Mouse (Mus musculus) MEL (cell line): Measurements from ENCODE around the gene Gm21060. TPM values are rescaled to one million over a fixed set of nuclear protein-coding genes. Genes with fewer than 3 reads are reported as not detected.

ENCODE experiments used
- DNase-seq: peaks from one replicate; pipeline ENCODE4 v3.0.0; 2011; ENCODE audit warnings: low read depth, low spot score
- H3K27ac ChIP-seq: 2 replicates; pipeline ENCODE4 v1.5.1; 2012; ENCODE audit warnings: low read depth, mild to moderate bottlenecking, control low read depth, low read length, moderate library complexity; ENCODE audit not compliant: control insufficient read depth
- H3K27me3 ChIP-seq, 2 experiments: fragments of 150-350 bp in 1 of 2; sonication (generic) in 1 of 2; 2 replicates each; pipeline ENCODE4 v1.6.1; 2012; ENCODE audit warnings: low read length in 2 of 2, mild to moderate bottlenecking in 2 of 2, improper control_type of control experiment in 1 of 2, moderate library complexity in 1 of 2; ENCODE audit not compliant: insufficient read depth in 2 of 2, control insufficient read depth in 1 of 2
- H3K36me3 ChIP-seq, 2 experiments: 2 replicates each; pipeline ENCODE4 v1.6.1; 2012 to 2014; ENCODE audit warnings: low read length in 2 of 2, improper control_type of control experiment in 1 of 2, inconsistent platforms in 1 of 2, mild to moderate bottlenecking in 1 of 2; ENCODE audit not compliant: insufficient read depth in 2 of 2, control insufficient read depth in 1 of 2
- H3K4me1 ChIP-seq, 2 experiments: fragments of 150-350 bp in 1 of 2; sonication (generic) in 1 of 2; 2 replicates each; pipeline ENCODE4 v1.6.1; 2012; ENCODE audit warnings: low read length in 2 of 2, improper control_type of control experiment in 1 of 2, mild to moderate bottlenecking in 1 of 2; ENCODE audit not compliant: insufficient read depth in 2 of 2, control insufficient read depth in 1 of 2
- H3K4me3 ChIP-seq, 2 experiments: fragments of 150-350 bp in 1 of 2; sonication (generic) in 1 of 2; 2 replicates each; pipeline ENCODE4 v1.5.1; 2012; ENCODE audit warnings: low read depth in 2 of 2, low read length in 2 of 2, mild to moderate bottlenecking in 2 of 2, moderate library complexity in 2 of 2, control low read depth in 1 of 2, improper control_type of control experiment in 1 of 2; ENCODE audit not compliant: control insufficient read depth in 1 of 2, insufficient read depth in 1 of 2
- H3K79me2 ChIP-seq: 2 replicates; pipeline ENCODE4 v1.6.1; 2012; ENCODE audit warnings: mild to moderate bottlenecking, low read length, moderate library complexity; ENCODE audit not compliant: control insufficient read depth, poor library complexity, insufficient read depth
- H3K9ac ChIP-seq: 2 replicates; pipeline ENCODE4 v1.6.1; 2012; ENCODE audit warnings: low read depth, mild to moderate bottlenecking, control low read depth, low read length, moderate library complexity; ENCODE audit not compliant: control insufficient read depth, poor library complexity, severe bottlenecking
- H3K9me3 ChIP-seq: fragments of 150-350 bp; sonication (generic); replicated peaks from 2 replicates; pipeline ENCODE4 v1.6.1; 2012; ENCODE audit warnings: mild to moderate bottlenecking, low read length, improper control_type of control experiment, moderate library complexity; ENCODE audit not compliant: insufficient read depth
- BHLHE40 ChIP-seq: IDR thresholded peaks from 2 replicates; pipeline ENCODE4 v1.6.1; 2012; ENCODE audit warnings: low read depth, mild to moderate bottlenecking, inconsistent platforms, low read length, improper control_type of control experiment, borderline replicate concordance
- CHD1 ChIP-seq: IDR thresholded peaks from 2 replicates; pipeline ENCODE4 v1.6.1; 2012; ENCODE audit warnings: low read depth, mild to moderate bottlenecking, inconsistent platforms, low read length, improper control_type of control experiment
- CHD2 ChIP-seq: IDR thresholded peaks from 2 replicates; pipeline ENCODE4 v1.6.1; 2011; ENCODE audit warnings: low read length, improper control_type of control experiment
- CTCF ChIP-seq, 3 experiments: IDR thresholded peaks in 2 of 3; conservative IDR thresholded peaks in 1 of 3; 2 replicates each; pipeline ENCODE4 v1.5.1; 2011 to 2012; ENCODE audit warnings: low read length in 3 of 3, low read depth in 2 of 3, mild to moderate bottlenecking in 2 of 3, improper control_type of control experiment in 1 of 3, inconsistent platforms in 1 of 3, mixed read lengths in 1 of 3, moderate library complexity in 1 of 3; ENCODE audit not compliant: control insufficient read depth in 1 of 3, insufficient read depth in 1 of 3, poor library complexity in 1 of 3, severe bottlenecking in 1 of 3
- E2F4 ChIP-seq: IDR thresholded peaks from 2 replicates; pipeline ENCODE4 v1.6.1; 2011; ENCODE audit warnings: low read depth, low read length, improper control_type of control experiment, borderline replicate concordance
- ELF1 ChIP-seq: IDR thresholded peaks from 2 replicates; pipeline ENCODE4 v1.6.1; 2014; ENCODE audit warnings: low read depth, mild to moderate bottlenecking, inconsistent platforms, low read length, improper control_type of control experiment, moderate library complexity
- EP300 ChIP-seq, 2 experiments: IDR thresholded peaks; 2 replicates each; pipeline ENCODE4 v1.6.1; 2011; ENCODE audit warnings: improper control_type of control experiment in 2 of 2, low read length in 2 of 2, low read depth in 1 of 2, mild to moderate bottlenecking in 1 of 2
- ETS1 ChIP-seq: IDR thresholded peaks from 2 replicates; pipeline ENCODE4 v1.6.1; 2012; ENCODE audit warnings: low read depth, mild to moderate bottlenecking, inconsistent platforms, low read length, improper control_type of control experiment, moderate library complexity
- GABPA ChIP-seq: IDR thresholded peaks from 2 replicates; pipeline ENCODE4 v1.6.1; 2012; ENCODE audit warnings: low read depth, mild to moderate bottlenecking, inconsistent platforms, low read length, improper control_type of control experiment, moderate library complexity
- GATA1 ChIP-seq: IDR thresholded peaks from 2 replicates; pipeline ENCODE4 v1.6.1; 2011; ENCODE audit warnings: low read depth, low read length, improper control_type of control experiment
- HCFC1 ChIP-seq: IDR thresholded peaks from 2 replicates; pipeline ENCODE4 v1.6.1; 2012; ENCODE audit warnings: low read depth, mild to moderate bottlenecking, inconsistent platforms, low read length, improper control_type of control experiment, moderate library complexity
- JUND ChIP-seq: IDR thresholded peaks from 2 replicates; pipeline ENCODE4 v1.6.1; 2011; ENCODE audit warnings: low read depth, mild to moderate bottlenecking, improper control_type of control experiment, low read length
- KAT2A ChIP-seq: conservative IDR thresholded peaks from 2 replicates; pipeline ENCODE4 v1.6.1; 2012; ENCODE audit warnings: low read depth, low read length, improper control_type of control experiment, inconsistent platforms
- MAFK ChIP-seq: IDR thresholded peaks from 2 replicates; pipeline ENCODE4 v1.6.1; 2011; ENCODE audit warnings: low read depth, mild to moderate bottlenecking, low read length, improper control_type of control experiment, borderline replicate concordance
- MAX ChIP-seq: IDR thresholded peaks from 2 replicates; pipeline ENCODE4 v1.6.1; 2011; ENCODE audit warnings: low read length, improper control_type of control experiment
- MAZ ChIP-seq: IDR thresholded peaks from 2 replicates; pipeline ENCODE4 v1.6.1; 2012; ENCODE audit warnings: low read depth, mild to moderate bottlenecking, inconsistent platforms, low read length, improper control_type of control experiment
- MEF2A ChIP-seq: IDR thresholded peaks from 2 replicates; pipeline ENCODE4 v1.6.1; 2014; ENCODE audit warnings: low read depth, mild to moderate bottlenecking, inconsistent platforms, low read length, improper control_type of control experiment; ENCODE audit not compliant: poor library complexity, insufficient replicate concordance, severe bottlenecking; ENCODE audit errors: extremely low read depth
- MXI1 ChIP-seq: IDR thresholded peaks from 2 replicates; pipeline ENCODE4 v1.6.1; 2011; ENCODE audit warnings: mild to moderate bottlenecking, low read depth, low read length, improper control_type of control experiment
- MYB ChIP-seq: IDR thresholded peaks from 2 replicates; pipeline ENCODE4 v1.6.1; 2011; ENCODE audit warnings: mild to moderate bottlenecking, low read depth, low read length, improper control_type of control experiment
- MYC ChIP-seq: IDR thresholded peaks from 2 replicates; pipeline ENCODE4 v1.6.1; 2011; ENCODE audit warnings: low read depth, mild to moderate bottlenecking, low read length, improper control_type of control experiment, moderate library complexity
- NELFE ChIP-seq: IDR thresholded peaks from 2 replicates; pipeline ENCODE4 v1.6.1; 2011; ENCODE audit warnings: low read depth, low read length, improper control_type of control experiment
- NRF1 ChIP-seq: IDR thresholded peaks from 2 replicates; pipeline ENCODE4 v1.6.1; 2014; ENCODE audit warnings: low read depth, mild to moderate bottlenecking, inconsistent platforms, low read length, improper control_type of control experiment, moderate library complexity; ENCODE audit not compliant: poor library complexity, insufficient read depth, severe bottlenecking
- POLR2A ChIP-seq, 2 experiments: IDR thresholded peaks; 2 replicates each; pipeline ENCODE4 v1.6.1; 2011 to 2012; ENCODE audit warnings: low read length in 2 of 2, mild to moderate bottlenecking in 2 of 2, control low read depth in 1 of 2, improper control_type of control experiment in 1 of 2, low read depth in 1 of 2, moderate library complexity in 1 of 2; ENCODE audit not compliant: control insufficient read depth in 1 of 2, insufficient read depth in 1 of 2, poor library complexity in 1 of 2
- POLR2AphosphoS2 ChIP-seq: IDR thresholded peaks from 2 replicates; pipeline ENCODE4 v1.6.1; 2011; ENCODE audit warnings: low read length, improper control_type of control experiment
- RCOR1 ChIP-seq: IDR thresholded peaks from 2 replicates; pipeline ENCODE4 v1.6.1; 2012; ENCODE audit warnings: low read depth, mild to moderate bottlenecking, inconsistent platforms, low read length, improper control_type of control experiment
- SIN3A ChIP-seq: IDR thresholded peaks from 2 replicates; pipeline ENCODE4 v1.6.1; 2012; ENCODE audit warnings: low read length, improper control_type of control experiment, inconsistent platforms
- SMC3 ChIP-seq: IDR thresholded peaks from 2 replicates; pipeline ENCODE4 v1.6.1; 2011; ENCODE audit warnings: low read depth, low read length, improper control_type of control experiment
- TAL1 ChIP-seq: IDR thresholded peaks from 2 replicates; pipeline ENCODE4 v1.6.1; 2012; ENCODE audit warnings: mild to moderate bottlenecking, inconsistent platforms, low read length, moderate library complexity, mixed read lengths
- TBP ChIP-seq: IDR thresholded peaks from 2 replicates; pipeline ENCODE4 v1.8.0; 2011; ENCODE audit warnings: low read depth, low read length, improper control_type of control experiment
- TCF12 ChIP-seq: IDR thresholded peaks from 2 replicates; pipeline ENCODE4 v1.6.1; 2014; ENCODE audit warnings: low read depth, mild to moderate bottlenecking, inconsistent platforms, low read length, improper control_type of control experiment, moderate library complexity
- USF1 ChIP-seq: IDR thresholded peaks from 2 replicates; pipeline ENCODE4 v1.6.1; 2014; ENCODE audit warnings: low read depth, mild to moderate bottlenecking, inconsistent platforms, low read length, improper control_type of control experiment, moderate library complexity
- ZC3H11A ChIP-seq: IDR thresholded peaks from 2 replicates; pipeline ENCODE4 v1.6.1; 2012; ENCODE audit warnings: low read depth, mild to moderate bottlenecking, inconsistent platforms, low read length, improper control_type of control experiment
- ZKSCAN1 ChIP-seq: IDR thresholded peaks from 2 replicates; pipeline ENCODE4 v1.6.1; 2012; ENCODE audit warnings: low read depth, mild to moderate bottlenecking, inconsistent platforms, low read length, improper control_type of control experiment, moderate library complexity
- ZMIZ1 ChIP-seq: IDR thresholded peaks from 2 replicates; pipeline ENCODE4 v1.6.1; 2012; ENCODE audit warnings: low read depth, mild to moderate bottlenecking, inconsistent platforms, low read length, improper control_type of control experiment, moderate library complexity
- ZNF384 ChIP-seq: IDR thresholded peaks from 2 replicates; pipeline ENCODE4 v1.6.1; 2012; ENCODE audit warnings: low read depth, mild to moderate bottlenecking, inconsistent platforms, low read length, improper control_type of control experiment
- polyA plus RNA-seq, 2 experiments: library from polyadenylated mRNA; stranded (reverse) in 1 of 2; unstranded in 1 of 2; fragments of >175 nt in 1 of 2; fragments of >200 nt in 1 of 2; gene quantifications; 2 replicates each; pipeline versions ENCODE4 v1.2.1 to v1.2.4; 2012; ENCODE audit warnings: low replicate concordance in 2 of 2, low read depth in 1 of 2; ENCODE audit not compliant: insufficient read length in 2 of 2, insufficient read depth in 1 of 2, missing spikeins in 1 of 2
- total RNA-seq: library from RNA; depleted of rRNA; stranded (reverse); fragments of 300-350 nt; gene quantifications from 2 replicates; pipeline ENCODE4 v1.2.3, GENCODE M21; 2012

The Gm21060 gene
- total and polyA plus RNA-seq, 3 experiments = not detected

- Histone ChIP-seq H3K9ac (peak overlapping the region; percentile 35), H3K79me2 (no peaks in the 10 kb centered on the region), H3K4me3 (peak overlapping the region; percentile 1 to 15; a peak in 2 of 4 replicates), H3K27me3 (no peaks in the 10 kb centered on the region), H3K4me1 (peaks cover 6 to 8% of the 10 kb centered on the region in 2 experiments; a peak in 3 of 4 replicates), H3K27ac (peak overlapping the region; percentile 61; the same call in 1 of the 2 replicates), H3K36me3 (peaks cover 0 to 6% of the 10 kb centered on the region in 2 experiments; a peak in 2 of 4 replicates), H3K9me3 (no peaks in the 10 kb centered on the region)
- DNase-seq = peak; percentile 100
- TF ChIP-seq MAFK = no peak
- TF ChIP-seq E2F4 = no peak
- peak; percentile 56; the same call in 1 of the 2 replicates for TF ChIP-seq JUND
- peak; percentile 78 for TF ChIP-seq TBP
- peak; percentile 97 for TF ChIP-seq HCFC1
- TF ChIP-seq NELFE = peak; percentile 27; the same call in 1 of the 2 replicates
- peak; percentile 91 for TF ChIP-seq ZC3H11A
- TF ChIP-seq USF1 = peak; percentile 98
- peak; percentile 98 for TF ChIP-seq SIN3A
- TF ChIP-seq MAZ = peak; percentile 66
- TF ChIP-seq GABPA = no peak
- peak; percentile 99 for TF ChIP-seq MAX
- TF ChIP-seq POLR2AphosphoS2 = no peak
- TF ChIP-seq POLR2A (IDR thresholded peaks at IDR 0.05; ENCODE audit: control insufficient read depth in 1 of 2, insufficient read depth in 1 of 2, low read depth in 1 of 2, low read length in 2 of 2, poor library complexity in 1 of 2) = peak in 1 of 2 experiments; percentile 48; a peak in 1 of 4 replicates
- no peak for TF ChIP-seq MYB
- TF ChIP-seq CHD2 = no peak
- TF ChIP-seq CTCF (IDR thresholded peaks at IDR 0.05 in 2 of 3, conservative IDR thresholded peaks at IDR 0.05 in 1 of 3; ENCODE audit: control insufficient read depth in 1 of 3, insufficient read depth in 1 of 3, low read depth in 2 of 3, low read length in 3 of 3, poor library complexity in 1 of 3, severe bottlenecking in 1 of 3) = peak; percentile 49 to 93 (median 79)
- peak; percentile 77 for TF ChIP-seq NRF1
- no peak for TF ChIP-seq MEF2A
- no peak for TF ChIP-seq ZKSCAN1
- TF ChIP-seq MYC = peak; percentile 98
- peak; percentile 78; the same call in 1 of the 2 replicates for TF ChIP-seq ETS1
- TF ChIP-seq ELF1 = peak; percentile 97
- 0 out of 2 replicates have a peak, but pooled peaks have one; percentile 10 for TF ChIP-seq GATA1
- no peak for TF ChIP-seq TAL1
- TF ChIP-seq EP300 (IDR thresholded peaks at IDR 0.05; ENCODE audit: low read depth in 1 of 2, low read length in 2 of 2) = peak; percentile 11 to 57; a peak in 1 of 4 replicates
- TF ChIP-seq MXI1 = peak; percentile 90
- peak; percentile 76 for TF ChIP-seq KAT2A
- TF ChIP-seq RCOR1 = peak; percentile 99
- TF ChIP-seq BHLHE40 = peak; percentile 32
- TF ChIP-seq TCF12 = peak; percentile 34; the same call in 1 of the 2 replicates
- TF ChIP-seq ZMIZ1 = peak; percentile 5; the same call in 1 of the 2 replicates
- peak; percentile 46 for TF ChIP-seq ZNF384
- peak; percentile 86 for TF ChIP-seq SMC3
- peak; percentile 36; the same call in 1 of the 2 replicates for TF ChIP-seq CHD1
Measured at GRCm38 (mm10) chr19:61265349-61266245, 31.3 kb downstream of the Gm21060 start.
